Mouse (Mus musculus): ENCODE measurements around the gene Bicdl1. TPM values are rescaled to one million over a fixed set of nuclear protein-coding genes. Genes with fewer than 3 reads are reported as not detected.

Gene Bicdl1
- total RNA-seq, 2 experiments from 2014 or later, result 2.8 to 3.3 TPM

DNA sequence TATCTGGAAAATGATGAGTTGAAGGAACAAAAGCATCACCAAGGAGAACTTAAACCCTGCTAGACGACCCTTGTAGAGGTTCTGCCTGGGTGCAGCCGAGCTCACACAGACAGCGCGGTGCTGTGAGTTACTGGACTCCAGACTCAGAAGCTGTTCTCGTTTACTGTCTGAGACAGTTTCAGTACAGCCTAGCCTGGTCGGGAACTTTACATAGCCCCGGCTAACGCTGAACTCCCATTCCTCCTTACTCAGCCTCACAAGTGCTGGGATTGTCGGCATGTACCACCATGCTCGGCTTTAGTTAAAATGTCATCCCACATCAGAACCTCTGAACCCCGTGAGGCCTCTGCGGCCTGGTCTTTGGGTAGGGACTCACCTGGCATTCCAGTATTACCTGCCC is 62.4 kb downstream of the Bicdl1 start:
- no peak for DNase-seq (ENCODE audit: low spot score)

DNA sequence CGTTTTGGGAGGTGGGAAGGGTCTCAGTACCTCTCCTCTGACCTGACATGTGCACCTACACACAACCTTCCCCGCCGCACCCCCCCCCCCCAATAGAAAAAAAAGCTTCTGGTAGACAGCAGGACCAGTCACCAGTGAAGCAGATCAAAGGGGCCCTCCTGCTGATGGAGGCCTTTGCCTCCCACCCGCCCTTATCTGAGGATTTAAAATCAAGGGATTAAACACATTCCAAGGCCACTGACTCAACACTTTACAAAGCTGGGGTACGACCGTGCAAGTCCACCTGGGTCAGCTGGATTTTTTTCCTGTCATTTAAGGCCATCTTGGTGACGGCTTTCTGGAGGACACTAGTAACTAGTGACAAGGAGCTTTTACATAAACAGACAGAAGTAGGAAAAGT is 63.5 kb downstream of the Bicdl1 start:
- DNase-seq (ENCODE audit: low spot score), result no peak

DNA sequence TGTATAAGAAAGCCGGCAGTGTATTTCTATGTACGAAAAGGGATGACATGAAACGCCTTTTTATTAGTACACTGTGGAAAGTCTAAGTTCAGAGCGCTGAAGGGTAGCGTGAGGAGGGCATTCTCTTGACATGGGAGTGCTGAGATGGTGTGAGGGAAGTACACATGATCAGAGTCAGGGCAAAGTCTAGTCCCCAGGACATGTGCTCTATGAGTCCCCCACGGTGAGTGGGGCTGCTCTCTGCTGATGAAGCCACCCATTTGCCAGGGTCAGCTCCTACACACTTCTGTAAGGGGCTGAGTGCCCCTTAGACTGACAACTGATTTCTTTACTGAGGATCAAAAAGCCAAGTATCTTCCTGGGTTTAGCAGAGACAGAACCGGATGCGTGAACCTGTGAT is 64.2 kb downstream of the Bicdl1 start:
- DNase-seq (ENCODE audit: low spot score), result no peak

GRCm38 (mm10) chr5:115666366-115667065 is 64.9 kb downstream of the Bicdl1 start:
- DNase-seq (ENCODE audit: low spot score), result no peak

- DNase-seq (ENCODE audit: low spot score), result no peak
Observed at GRCm38 (mm10) chr5:115662658-115663057, 68.8 kb downstream of the Bicdl1 start.

DNA sequence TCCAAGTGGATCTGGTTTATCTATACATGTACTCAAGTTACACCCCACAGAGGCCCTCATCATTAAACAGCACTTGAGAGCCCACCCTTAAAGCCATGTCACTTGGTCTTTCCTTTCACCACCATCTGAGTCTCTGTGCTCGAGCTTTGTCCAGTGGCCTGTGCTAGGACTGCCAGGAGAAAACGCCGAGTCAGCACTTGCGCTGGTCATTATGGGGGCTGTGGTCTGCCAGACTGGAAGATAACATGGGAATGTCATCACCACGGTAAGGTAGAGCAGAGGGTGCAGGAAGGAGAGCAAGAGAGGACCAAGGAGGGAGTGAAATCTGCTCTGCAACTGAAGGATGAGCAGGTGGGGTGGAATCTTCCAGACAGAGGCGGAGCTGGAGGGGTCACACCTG is 73.1 kb downstream of the Bicdl1 start:
- no peak for DNase-seq (ENCODE audit: low spot score)

- DNase-seq (ENCODE audit: low spot score), result no peak
Observed at GRCm38 (mm10) chr5:115657234-115657633, 74.2 kb downstream of the Bicdl1 start.

- no peak for DNase-seq (ENCODE audit: low spot score)
Observed at GRCm38 (mm10) chr5:115656677-115657076, 74.7 kb downstream of the Bicdl1 start.

DNA sequence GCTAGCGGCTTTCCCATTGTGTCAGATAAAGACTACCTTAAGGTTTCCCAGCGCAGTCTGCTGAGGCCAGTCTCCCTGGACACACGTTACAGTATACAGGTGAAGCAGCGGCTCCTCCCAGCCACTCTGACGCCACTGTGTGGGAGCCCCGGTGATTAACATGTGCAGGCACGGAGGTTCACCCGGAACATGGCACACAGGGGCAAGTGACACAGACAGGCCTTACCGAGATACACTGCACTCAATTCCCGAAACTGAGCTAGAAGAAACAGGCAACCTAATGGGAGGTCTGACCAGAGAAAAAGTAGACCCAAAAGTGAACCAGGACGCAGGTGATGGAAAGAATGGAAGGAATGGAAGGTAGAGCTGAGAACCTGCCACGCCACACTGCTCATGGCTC is 77.6 kb downstream of the Bicdl1 start:
- no peak for DNase-seq (ENCODE audit: low spot score)

GRCm38 (mm10) chr5:115652681-115653575 is 78.5 kb downstream of the Bicdl1 start:
- DNase-seq (ENCODE audit: low spot score), result peak; percentile 100

DNA sequence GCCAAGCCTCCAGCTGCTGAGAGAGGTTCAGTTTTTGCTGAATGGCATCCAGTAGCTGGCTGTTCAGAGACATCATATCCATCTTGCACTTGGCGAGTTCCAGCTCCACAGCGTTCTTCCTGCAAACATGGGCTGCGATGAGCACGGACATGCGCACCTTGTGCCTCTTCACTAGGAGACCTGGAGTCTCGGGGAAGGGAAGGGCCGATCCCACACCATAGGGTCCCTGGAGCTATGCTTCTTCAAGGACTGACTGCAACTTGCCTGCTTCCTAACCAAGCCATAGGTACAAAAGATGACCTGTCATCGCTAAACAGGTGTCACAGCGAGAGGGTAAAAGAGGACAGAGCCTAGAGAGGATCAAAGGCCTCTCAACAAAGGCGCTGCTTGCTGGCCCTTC is 79.6 kb downstream of the Bicdl1 start:
- no peak for DNase-seq (ENCODE audit: low spot score)

GRCm38 (mm10) chr5:115650885-115651284 is 80.5 kb downstream of the Bicdl1 start:
- DNase-seq (ENCODE audit: low spot score), result no peak

GRCm38 (mm10) chr5:115649699-115650098 is 81.7 kb downstream of the Bicdl1 start:
- DNase-seq (ENCODE audit: low spot score), result no peak

GRCm38 (mm10) chr5:115648876-115649275 is 82.5 kb downstream of the Bicdl1 start:
- no peak for DNase-seq (ENCODE audit: low spot score)

DNA sequence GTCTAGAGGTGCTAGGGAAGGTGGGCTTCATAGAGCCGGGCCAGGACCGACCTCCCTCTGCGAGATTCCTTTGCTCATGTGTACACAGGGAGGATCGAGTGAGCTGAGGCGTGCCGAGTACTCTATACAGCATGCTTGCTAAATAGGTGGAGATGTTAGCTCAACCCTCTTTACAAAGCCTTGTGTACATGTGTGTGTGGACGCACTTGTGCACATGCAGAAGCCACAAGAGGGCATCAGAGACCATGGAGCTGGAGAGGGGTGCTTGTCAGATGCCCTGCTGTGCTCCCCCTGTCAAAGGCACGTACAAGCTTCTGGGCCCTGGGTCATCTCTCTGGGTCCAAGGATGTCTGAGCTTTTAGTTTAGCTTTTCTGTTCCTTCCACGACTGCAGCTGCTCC is 87.2 kb downstream of the Bicdl1 start:
- DNase-seq (ENCODE audit: low spot score), result no peak

DNA sequence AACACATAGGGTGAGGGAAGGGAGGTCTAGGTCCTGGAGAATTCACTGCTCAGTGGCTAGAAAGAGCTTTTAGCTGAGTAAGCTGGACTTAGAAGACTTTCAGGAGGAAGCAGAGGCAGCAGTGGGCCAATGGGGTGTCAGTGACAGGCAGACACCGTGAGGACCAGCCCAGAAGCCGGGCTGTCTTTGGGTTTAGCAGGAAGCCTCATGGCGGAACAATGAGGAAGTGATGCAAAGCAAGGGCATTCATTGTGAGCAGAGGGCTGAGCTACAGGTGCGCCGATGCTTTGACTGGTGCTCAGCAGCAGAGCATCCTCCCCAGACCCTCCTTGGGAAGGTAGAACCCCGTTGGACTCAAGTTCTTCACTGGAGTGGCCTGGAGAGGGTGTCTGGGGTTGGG is 95.9 kb downstream of the Bicdl1 start:
- no peak for DNase-seq (ENCODE audit: low spot score)

GRCm38 (mm10) chr5:115634046-115634445 is 97.4 kb downstream of the Bicdl1 start:
- no peak for DNase-seq (ENCODE audit: low spot score)

- DNase-seq (ENCODE audit: low spot score), result no peak
Observed at GRCm38 (mm10) chr5:115633060-115633459, 98.4 kb downstream of the Bicdl1 start.

DNA sequence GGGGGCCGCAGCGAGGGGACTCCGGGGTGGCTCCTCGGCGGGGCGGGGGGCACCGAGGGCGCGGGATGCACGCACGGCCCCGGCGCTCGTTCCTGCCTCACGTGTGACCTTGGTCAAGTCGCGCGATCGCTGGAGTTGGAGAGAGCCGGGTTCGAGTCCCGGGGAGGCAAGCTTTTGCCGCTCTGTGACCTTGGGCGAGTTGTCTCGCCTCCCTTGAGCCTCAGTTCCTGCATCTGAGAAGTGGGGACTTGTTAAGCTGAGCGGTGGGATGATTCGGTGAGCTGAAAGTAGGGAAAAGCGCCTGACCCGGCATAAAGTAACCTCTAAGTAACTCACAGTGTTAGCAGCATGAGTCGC is 99.1 kb downstream of the Bicdl1 start:
- DNase-seq (ENCODE audit: low spot score), result peak; percentile 21

- DNase-seq (ENCODE audit: low spot score), result peak; percentile 93
Observed at GRCm38 (mm10) chr5:115631505-115632357, 99.7 kb downstream of the Bicdl1 start, which contains the start of gene Rab35. Rab35 (plus strand) TSS chr5:115631908.

- DNase-seq (ENCODE audit: low spot score), result no peak
Observed at GRCm38 (mm10) chr5:115630291-115630690, 101.1 kb downstream of the Bicdl1 start.

GRCm38 (mm10) chr5:115629672-115630071 is 101.7 kb downstream of the Bicdl1 start:
- no peak for DNase-seq (ENCODE audit: low spot score)
